Mouse (Mus musculus): ENCODE results near the gene C1qb.
A peak's percentile ranks its signal among the peaks of the same experiment; 100 is the strongest.

C1qb gene

DNA sequence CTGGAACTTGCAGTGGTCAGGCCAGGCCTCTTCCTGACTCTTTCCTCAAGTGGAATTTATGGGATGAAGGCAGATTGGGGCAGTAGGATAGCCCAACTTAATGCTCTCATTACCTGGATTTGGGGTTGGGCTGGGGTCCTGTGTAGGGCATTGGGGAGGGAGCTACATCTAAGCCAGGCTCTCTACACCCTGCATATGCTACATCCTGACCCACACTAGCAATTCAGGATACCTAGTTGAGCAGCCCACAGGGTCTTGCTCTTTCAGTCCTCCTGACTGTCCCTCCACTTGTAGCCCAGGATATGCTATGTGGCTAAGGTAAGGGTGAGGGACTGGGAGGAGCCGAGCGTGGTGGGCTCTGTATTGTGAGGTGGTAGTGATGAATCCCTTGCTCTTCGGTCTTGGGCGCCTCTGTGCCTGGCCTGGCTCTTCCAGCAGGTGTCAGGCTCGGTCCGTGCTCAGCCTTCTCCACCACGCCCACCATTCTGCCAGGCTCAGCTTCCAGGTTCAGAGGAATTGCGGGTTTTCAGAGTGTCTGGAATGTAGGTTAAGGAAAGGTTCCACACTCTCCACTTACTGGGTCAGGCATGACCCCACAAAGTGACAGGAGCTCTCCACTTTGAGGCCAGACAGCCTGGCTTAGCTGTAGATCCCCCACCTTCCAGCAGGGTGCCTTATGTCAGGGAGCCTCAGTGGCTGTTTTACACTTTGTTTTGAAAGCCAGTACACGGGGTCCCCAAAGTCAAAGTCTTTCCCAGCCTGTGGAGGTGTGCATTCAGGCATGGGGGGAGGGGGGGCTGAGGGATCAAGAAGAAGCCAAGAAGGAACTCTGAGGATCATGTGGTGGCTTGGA lies 7.9 kb upstream of the C1qb start:
- DNase-seq: peak; percentile 87 to 88

DNA sequence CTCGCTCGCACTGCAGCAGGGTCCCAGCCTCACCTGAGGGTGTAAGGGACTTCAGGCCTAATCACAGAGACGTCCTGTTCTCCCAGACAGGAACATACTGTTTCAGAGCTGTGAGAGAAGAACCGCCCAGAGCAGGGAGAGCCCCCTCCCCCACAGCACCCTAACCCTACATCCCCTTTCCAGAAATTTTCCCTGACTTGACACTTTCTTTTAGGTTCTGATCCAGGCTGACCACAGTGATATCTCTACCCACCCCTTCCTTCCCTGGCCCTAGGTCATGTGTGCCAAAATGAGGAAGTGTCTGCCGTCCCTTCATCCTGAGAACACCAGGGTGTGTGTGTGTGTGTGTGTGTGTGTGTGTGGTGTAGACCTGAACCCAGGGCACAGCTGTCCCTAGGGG lies 6.8 kb upstream of the C1qb start, which contains the start of gene C1qc:
C1qc (minus strand) TSS at position 255 of the 400 bp plus-strand sequence.
- DNase-seq: no peak

DNA sequence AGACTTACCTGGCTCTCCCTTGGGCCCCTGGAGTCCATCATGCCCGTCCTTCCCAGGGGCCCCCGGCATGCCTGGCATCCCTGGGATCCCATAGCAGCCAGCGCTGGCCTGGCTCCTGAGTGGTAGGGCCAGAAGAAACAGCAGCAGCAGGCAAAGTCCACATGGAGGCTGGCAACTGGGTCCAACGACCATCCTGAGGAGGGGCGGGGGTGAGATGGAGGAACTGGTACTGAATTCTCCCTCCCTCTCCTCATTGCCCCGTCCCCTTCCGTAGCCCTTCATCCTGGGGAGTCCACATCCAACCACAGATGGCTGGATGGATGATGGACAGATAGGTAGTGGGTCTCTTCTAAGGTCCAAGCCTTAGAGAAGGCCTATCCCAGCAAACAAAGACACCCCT lies 6.4 kb upstream of the C1qb start:
- no peak for DNase-seq

DNA sequence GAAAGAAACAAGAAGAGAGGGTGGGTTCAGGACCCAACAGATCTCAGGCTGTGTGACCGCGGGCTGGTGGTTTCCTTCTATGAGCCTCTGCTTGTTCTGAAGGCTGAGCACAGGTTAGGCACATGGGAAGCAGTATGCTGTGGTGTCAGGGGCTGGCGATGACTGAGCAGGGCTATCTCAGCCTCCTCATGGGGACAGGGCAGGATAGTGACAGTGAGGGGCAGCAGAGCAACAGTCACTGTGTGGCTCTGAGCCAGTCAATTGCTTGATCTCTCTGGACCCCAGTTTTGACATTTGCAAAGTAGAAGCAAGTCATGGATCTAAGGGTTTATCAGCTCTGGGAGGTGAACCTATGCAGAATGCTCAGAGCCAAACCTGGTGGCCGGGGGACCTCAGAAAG lies 5.1 kb upstream of the C1qb start:
- DNase-seq: no peak

DNA sequence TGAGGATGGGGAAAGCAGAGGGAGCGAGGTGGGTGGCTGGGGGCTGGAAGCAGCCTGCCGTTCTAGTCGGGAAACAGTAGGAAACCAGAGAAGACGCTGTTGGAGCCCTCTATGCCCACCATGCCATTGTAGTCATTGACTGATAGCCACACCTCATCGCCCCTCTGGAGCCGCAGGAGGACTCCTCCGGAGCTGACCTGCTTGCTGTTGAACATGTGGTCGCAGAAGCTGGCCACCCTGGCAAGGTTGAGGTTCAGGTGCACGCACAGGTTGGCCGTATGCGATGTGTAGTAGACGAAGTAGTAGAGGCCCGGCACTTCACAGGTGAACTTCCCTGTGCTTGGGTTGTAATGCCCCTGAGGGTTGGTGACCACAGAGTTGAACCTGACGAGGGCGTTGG lies 4.0 kb upstream of the C1qb start:
- DNase-seq: no peak

DNA sequence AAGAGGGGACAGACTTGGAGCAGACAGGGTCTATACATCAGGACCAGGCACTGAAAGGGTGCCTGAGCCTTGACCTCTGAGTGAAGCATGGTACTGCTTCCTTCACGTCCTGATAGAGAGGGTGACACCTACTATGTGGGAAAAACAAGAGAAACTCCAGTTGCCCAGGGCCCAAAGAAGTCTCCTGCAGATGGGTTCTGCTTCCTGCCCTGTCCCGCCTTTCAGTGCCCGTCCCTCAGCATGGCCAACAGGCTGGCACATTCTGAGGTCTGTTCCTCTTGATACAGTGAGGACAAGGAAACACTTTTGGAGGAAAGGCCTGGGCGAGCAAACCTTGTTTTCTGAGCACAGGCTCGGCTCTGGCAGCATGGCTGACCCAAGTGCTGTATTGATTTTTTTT lies 1.7 kb upstream of the C1qb start:
- no peak for DNase-seq

DNA sequence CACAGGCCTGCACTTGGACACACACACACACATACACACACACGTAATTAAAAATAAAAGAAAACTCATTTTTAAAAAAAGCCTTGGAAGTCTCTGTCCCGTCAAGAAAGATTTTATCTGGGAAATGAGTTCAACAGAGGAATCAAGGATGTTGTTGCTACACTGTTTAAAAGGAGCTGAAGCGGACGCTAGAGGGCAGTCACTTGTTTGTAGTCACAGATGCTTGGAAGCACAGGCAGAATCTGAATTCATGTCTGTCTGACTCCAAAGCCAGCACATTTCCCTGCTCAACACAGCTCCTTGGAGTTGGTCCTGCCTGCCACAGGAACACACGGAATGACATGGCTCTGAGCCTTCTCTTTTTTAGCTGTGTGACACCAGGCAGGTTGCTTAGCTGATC lies 7.4 kb downstream of the C1qb start:
- peak in 1 of 2 experiments; percentile 31 for DNase-seq

DNA sequence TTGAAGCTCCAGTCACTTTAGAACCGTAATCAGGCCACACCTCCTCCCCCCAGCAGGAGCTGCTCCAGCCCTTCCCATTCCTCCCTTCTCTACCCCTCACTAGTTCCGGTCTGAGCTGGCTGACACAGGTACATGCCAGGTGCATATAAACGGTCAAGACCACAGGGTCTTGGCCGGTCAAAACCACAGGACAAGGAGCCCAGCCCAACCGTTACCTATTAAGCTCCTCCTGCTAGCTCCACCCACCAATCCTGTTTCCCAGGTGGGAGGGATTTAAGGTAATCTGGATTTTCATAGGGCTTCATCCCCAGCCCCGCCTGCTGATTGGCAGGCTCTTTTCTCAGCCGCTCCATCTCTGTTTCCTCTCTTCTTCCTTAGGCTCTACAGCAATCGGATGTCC lies 7.8 kb downstream of the C1qb start:
- DNase-seq: no peak

DNA sequence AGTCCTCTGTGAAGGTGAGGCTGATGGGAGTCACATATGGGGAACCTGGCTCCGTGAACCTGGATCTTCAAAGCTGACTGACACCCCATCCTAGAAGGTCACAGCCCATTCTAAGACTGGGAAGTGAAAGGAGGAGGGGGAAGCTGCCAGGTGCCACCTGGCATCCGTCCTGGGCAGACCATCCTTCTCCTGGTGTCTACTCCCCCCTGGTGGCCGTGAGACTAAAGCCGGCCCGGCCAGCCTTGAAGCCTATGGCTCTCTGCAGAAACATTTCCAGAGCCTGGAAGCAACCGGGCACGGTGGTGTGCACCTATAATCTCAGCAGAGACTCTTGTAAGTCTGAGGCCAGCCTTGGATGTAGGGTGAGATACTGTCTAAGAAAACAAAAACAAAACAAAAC lies 9.0 kb downstream of the C1qb start:
- peak; percentile 90 to 96 for DNase-seq

DNA sequence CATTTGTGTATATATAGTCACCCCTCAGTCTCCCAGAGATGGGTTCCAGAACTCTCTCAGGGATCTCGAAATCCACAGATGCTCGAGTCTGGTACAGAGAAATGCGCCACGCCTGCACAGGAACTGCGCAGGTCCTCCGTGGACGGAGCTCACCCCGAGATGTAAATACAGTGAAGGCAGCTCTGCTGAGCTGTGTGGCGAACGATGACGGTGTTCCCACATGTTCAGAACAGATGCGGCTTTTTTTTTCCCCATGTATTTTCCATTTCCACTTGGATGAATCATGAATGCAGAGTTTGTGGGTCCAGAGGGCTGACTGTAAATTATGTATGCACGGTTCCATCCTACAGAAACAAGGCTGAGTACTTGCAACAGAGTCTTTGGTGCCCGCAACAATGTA lies 11.0 kb downstream of the C1qb start:
- no peak for DNase-seq

DNA sequence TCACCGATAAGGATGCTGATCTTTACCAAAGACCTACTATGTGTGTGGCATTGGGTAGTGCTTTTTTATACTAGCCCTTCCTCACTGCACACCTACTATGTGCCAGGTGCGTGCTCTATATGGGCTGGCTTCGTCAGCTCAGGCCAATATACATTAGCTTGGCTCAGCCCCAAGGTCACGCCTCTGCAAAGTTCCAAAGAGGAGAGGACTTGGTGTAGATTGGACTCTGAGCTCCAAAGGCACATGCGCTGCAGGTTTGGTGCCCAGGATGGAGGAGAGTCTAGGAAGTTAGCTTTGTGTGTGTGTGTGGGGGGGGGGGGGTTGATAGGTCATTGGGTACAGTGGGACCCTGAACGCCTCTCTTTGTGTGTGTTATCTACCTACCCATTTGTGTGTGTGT lies 17.6 kb downstream of the C1qb start:
- no peak for DNase-seq

DNA sequence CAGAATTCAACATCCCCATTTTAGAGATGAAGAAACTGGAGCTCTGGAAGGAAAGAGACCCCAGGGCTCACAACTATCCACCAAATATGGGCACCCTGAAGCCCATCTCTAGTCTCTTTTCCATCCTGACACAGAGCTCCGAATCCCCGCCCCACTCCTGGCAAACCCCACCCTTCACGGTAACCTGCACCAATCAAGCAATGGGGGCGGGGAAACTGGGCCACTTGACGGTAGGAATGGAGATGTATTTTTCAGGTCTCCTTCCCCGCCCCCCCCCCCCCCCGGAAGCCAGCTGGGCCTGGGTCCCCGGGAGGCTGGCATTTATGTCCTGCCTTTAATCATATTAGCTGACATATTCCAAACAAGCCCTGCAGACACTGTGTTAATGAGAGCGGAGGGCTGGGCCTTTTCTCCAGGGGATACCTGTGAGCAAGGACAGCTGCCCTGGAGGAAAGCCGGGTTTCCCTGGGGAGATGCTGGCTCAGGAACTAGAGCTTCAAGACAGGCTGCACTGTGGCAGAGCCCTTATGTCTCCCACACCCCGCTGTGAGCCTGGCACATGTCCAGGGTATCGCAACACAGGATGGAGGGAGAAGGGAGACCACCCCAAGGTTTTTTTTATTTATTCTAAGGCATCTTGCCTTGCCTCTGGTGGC lies 18.2 kb downstream of the C1qb start:
- peak; percentile 78 to 87 for DNase-seq

DNA sequence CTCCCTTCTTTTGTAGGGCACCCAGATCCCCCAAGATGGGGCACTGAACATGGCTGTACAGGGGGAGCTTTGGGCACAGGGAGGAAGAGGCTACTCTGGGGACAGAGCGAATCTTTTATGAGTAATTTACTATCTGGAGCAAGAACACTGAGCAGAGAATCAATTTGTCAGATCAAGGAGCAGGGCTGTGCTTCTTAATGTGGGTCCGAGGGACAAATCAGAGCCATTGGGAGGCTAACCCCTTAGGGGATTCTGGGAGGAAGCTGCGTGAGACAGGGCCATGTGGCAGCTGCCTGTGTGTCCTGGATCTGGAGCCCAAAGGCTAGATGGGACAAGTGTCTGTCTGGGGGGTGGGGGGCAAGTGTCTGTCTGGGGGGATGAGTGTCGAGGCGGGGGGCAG lies 20.5 kb downstream of the C1qb start:
- DNase-seq: no peak

DNA sequence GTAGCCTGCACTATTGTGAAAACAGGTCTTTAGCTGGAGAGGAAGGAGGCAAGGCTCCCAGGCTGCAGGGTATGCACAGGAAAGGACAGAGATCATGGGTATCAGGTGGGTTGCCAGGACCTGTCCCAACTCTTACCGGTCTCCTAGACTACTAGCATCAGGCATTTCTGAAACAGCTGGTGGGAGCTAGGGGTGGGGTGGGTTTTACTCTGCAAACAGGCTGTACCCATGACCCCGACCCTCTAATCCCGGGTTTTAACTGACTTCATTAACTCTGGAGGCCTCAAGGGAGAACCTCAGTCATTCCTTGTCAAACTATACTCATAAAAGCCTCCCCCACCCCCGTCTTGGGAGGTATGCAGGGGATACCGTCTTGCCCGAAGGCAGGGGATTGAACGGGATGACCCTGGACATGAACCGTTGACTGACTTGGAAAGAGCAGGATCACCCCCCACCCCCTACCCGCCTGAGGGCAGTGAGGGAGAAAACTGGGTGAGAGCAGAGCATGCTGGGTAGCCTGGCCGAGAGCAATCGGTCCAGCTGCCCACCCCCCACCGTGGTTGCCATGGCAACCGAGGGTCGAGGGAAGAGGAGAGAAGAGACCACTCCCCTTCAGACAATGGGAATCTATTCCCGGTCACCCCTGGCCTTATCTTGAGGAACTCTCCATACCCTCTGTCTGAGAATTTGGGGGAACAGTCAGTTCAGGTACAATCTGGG lies 21.1 kb downstream of the C1qb start:
- DNase-seq: peak; percentile 29 to 80

DNA sequence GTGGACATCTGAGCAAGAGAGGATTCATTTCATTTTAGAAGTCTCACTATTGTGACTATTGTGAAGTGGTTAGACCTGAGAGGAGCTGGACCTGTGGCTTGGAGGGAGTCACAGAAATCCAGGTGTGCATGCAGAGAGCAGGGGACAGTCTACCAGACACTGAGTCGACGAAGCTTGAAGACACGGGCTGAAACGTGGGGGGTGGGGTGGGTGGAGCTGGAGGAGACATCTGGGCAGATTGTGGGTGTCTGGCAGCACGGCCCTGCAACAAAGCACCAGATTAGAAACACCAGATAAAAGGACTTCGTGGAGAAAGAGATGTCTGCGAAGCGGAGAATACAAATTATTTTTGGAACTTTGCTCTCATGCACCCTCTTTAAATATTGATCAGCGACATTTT lies 22.5 kb downstream of the C1qb start:
- no peak for DNase-seq

DNA sequence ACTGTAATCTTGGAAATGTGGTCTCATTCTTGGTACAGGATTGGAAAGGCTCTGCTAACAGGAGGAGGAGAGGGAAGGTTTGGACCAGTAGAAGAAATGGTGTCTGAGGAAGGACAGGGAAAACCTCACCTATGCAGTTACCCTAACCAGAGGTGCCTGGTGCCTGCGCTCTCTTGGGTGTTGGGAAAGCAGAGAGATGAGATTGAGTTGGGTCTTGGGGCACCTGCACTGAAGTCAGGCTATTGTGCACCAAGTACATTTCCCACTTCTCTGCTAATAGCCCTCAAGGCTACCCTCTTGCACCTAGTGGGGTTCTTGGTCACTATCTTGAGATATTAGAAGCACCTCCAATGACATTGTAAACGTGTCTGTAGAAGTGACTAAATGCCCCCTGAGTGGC lies 23.6 kb downstream of the C1qb start:
- DNase-seq: no peak

DNA sequence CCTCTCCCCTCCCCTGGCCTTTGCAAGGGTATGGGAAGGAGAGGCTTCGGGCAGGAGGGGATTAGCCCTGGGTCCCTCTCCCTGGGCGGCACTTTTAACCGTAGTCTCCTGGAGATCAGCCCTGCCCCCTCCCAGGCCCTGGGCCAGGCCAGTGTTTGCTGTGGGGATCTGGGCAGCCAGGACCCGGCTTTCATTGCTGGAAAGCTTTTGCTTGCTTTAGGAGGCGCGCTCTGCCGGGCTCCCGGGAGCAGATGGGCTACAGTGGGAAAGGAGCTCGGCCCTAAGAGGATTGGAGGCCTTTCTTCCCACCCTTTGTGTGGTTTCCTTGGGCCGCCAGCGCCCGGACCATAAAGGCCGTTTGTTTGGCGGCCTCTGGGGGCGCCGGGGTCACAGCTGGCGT lies 24.2 kb downstream of the C1qb start:
- peak in 1 of 2 experiments; percentile 40 for DNase-seq

DNA sequence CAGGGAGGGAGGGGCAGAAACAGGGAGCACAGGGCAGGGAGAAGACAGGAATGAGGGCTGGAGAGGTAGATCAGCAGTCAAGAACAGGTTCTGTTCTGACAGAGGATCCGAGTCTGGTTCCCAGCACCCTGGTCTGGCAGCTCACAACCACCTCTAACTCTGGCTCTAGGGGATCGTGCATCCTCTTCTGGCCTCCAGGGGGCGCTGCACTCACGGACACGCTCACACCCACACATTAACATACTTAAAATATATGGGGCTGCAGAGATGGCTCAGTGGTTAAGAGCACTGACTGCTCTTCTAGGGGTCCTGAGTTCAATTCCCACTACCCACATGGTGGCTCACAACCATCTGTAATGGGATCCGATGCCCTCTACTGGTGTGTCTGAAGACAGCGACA lies 26.0 kb downstream of the C1qb start:
- DNase-seq: no peak

DNA sequence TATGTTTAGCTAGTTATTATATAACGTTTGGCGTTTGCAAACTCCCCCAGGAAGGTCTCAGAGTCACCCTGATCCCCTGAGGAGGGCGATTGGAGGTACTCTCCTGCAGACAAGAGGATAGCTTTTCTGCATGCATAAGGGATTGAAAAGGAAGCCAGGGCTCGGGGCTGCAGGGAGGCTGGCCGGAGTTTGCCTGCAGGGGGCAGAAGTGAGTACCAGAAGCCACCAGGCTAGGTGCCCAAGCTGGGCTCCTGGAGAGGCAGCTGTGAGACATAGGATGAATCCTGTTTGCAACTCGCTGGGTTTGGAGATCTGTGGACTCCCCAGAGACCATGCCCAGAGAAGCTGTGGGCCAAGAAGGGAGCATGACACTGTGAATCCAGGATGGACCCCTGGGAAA lies 30.9 kb downstream of the C1qb start:
- peak in 1 of 2 experiments; percentile 65 for DNase-seq

DNA sequence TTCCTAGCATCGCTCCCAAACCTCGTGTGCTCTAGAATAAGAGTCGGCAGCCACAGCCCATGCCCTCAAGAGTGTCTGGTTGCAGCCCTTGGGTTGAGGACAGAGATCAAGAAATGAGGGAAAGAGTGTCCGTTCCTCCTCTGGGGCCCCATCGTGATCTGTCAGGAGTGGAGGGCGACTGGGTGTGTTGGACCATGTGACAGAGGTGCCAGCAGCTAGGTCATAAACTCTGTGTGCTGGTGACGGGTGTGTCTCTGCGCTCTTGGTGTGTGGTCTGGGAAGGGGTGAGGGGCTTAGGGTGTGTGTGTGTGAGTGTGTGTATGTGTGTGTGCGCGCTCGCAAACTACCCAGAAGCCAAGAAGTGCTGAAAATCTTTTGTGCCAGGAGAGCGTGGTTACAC lies 33.0 kb downstream of the C1qb start:
- no peak for DNase-seq

DNA sequence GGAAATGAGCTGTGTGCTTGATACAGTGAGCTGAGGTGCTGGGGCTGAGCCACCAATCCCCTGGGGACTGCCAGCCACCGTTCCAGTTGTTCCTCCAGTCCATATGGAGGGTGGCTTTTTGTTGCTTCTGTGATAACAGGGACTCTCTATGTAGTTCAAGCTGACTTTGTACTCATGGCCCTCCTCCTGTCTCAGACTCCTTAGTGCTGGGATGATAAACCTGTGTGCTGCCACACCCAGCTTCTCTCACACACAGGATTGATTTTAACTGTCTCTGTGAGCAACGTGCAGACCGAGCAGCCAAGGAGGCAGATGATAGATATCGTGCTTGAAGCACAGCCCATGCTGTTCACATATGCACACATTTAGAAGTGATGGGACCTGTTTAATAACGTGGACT lies 33.9 kb downstream of the C1qb start:
- no peak for DNase-seq

DNA sequence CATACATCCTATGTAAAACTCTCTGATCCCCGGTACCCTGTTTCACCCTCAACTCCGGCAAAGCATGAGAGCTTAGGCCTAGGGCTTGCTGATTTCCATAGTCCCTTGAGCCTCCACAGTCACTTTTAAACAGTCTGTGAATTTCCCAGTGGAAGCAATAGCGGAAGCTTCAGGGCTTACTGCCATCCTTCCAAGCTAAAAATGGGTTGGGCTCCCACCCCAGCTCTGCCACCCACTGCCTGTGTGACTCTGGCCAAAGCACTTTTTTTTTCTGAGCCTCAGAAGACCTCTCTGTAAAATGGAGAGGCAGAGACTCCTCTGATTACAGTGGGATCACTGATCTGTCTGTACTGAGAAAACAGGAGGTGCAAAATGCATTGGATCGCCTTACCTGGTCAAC lies 37.4 kb downstream of the C1qb start:
- no peak for DNase-seq

DNA sequence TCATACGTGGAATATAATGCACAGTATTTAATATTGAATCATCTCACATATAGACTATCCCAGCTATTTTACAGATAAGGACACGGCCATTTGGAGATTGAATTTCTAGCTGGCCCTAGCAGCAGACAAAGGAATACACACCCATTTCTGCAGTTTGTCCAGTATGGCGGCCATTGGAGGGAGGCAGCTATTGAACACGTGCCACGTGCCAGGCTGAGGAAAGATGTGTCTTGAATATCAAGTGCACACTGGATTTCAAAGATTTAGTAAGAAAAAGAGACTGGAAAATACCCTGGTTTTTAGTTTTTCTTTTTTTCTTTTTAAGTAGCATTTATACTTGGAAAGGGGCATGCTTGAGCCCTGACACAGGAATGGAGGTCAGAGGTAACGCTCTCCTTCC lies 38.8 kb downstream of the C1qb start:
- no peak for DNase-seq

DNA sequence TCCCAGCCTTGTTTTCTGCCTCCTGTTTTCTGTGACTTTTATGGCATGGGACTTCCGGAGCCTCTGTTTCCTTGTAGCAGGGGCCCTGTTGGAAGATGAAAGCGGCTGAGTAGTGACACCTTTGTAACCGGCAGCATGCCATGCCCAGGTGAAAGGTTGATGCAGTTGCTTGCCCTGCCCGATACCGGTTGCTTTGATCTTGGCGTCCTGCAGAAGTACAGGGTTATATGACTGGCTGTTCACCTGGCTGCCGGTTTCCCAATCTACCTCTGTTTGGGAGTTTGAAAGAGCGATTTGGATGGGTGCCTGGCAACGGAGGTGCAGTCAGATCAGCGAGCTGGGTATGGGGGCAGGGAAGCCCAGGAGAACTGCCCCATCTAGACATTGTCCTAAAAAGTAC lies 43.2 kb downstream of the C1qb start:
- no peak for DNase-seq

All from cerebellum, postnatal 14 days (tissue).